Mouse (Mus musculus): Measurements from ENCODE around the gene Dnm3. TPM values are rescaled to one million over a fixed set of nuclear protein-coding genes. Genes with fewer than 3 reads are reported as not detected.
A peak's percentile ranks its signal among the peaks of the same experiment; 100 is the strongest.

Gene Dnm3
- polyA plus RNA-seq, 1 experiment from 2014 or later: 6.9 TPM

DNA sequence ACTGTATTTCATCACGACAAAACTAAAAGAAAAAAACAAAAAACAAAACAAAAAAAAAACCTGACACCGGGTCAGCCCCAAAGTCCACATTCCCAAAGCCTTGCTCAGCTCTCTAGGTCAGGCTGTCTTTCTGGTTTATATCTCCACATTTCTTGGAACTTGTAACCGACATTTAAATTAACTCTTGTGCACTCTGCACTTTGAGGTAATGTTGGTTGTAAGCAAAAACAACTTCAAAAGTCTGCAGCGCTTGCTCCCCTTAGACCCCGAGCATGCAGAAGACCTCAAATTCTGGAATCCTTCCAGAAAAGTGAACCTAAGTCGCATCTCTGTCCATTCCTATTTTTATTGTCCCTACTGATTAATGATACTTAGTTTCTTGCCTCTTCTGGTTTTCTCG is 297.4 kb downstream of the Dnm3 start:
- Histone ChIP-seq H3K4me2 (ENCODE audit: low read length) (no peak overlapping the region), H3K9me3 (ENCODE audit: control insufficient read depth, low read length) (no peaks in the 10 kb centered on the region), H3K27me3 (replicated peaks; ENCODE audit: control insufficient read depth, insufficient read depth, low read length) (no peaks in the 10 kb centered on the region), H3K4me1 (replicated peaks; ENCODE audit: control insufficient read depth, insufficient read depth, low read length) (peaks cover 28% of the 10 kb centered on the region), H3K36me3 (ENCODE audit: control insufficient read depth, insufficient read depth, low read length) (no peaks in the 10 kb centered on the region), H3K27ac (ENCODE audit: low read depth) (peak overlapping the region; percentile 59; the same call in 1 of the 2 replicates), H3K4me3 (ENCODE audit: low read depth, low read length) (no peak overlapping the region), H3K9ac (ENCODE audit: low read length) (no peak overlapping the region)
- peak; percentile 43; the same call in 1 of the 2 replicates for ATAC-seq (replicated peaks; ENCODE audit: low FRiP score, low TSS enrichment, low read depth)
- WGBS: 28% methylated on average over 7 of the region's 7 CpGs
- DNase-seq (ENCODE audit: low spot score): no peak

DNA sequence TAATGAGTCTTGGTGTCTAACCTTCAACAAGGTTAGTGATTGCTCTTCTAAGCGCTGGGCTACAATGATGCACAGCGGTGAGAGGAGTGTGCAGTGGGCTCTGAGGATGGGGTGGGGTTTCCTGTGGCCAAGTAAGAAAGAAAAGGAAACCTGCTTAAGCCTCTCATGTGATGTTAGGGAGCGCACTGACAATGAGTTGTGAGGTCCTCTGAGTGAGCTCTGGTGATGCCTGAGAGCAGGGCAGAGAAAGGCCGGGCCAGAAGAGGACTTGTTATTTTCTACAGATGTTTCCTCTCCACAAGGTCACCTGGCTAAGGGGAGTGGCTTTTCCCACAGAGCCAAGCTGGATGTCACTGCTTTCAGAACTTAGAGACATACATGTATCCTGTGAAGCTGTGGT is 298.4 kb downstream of the Dnm3 start:
- Histone ChIP-seq H3K9me3 (ENCODE audit: control insufficient read depth, low read length) (no peaks in the 10 kb centered on the region), H3K4me3 (ENCODE audit: low read depth, low read length) (no peak overlapping the region), H3K36me3 (ENCODE audit: control insufficient read depth, insufficient read depth, low read length) (no peaks in the 10 kb centered on the region), H3K27ac (ENCODE audit: low read depth) (peak overlapping the region; percentile 59; the same call in 1 of the 2 replicates), H3K9ac (ENCODE audit: low read length) (no peak overlapping the region), H3K4me2 (ENCODE audit: low read length) (no peak overlapping the region), H3K4me1 (replicated peaks; ENCODE audit: control insufficient read depth, insufficient read depth, low read length) (peaks cover 22% of the 10 kb centered on the region), H3K27me3 (replicated peaks; ENCODE audit: control insufficient read depth, insufficient read depth, low read length) (no peaks in the 10 kb centered on the region)
- WGBS: 79% methylated on average over 4 of the region's 4 CpGs
- ATAC-seq (replicated peaks; ENCODE audit: low FRiP score, low TSS enrichment, low read depth) (no peak), DNase-seq (ENCODE audit: low spot score) (no peak)

DNA sequence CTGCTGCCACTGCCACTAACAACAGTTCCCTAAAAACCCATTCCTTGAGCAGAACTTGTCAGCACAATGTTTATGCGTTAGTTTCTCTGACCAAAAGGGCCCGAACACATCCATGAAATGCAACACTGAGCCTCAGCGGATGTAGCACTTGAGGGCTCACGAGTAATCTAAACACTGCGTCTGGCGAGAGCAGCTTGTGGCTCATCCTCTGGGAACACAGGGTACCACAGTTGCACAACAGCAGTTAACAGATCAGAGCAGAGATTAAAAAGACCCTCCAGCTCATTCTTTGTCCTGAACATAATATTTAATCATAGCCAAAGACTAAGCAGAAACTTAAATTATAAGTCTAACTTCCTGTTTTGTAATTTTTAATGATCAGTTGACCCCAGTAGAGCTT is 305.0 kb downstream of the Dnm3 start:
- Histone ChIP-seq H3K4me3 (ENCODE audit: low read depth, low read length) (no peak overlapping the region), H3K27ac (ENCODE audit: low read depth) (peak overlapping the region; percentile 57; the same call in 1 of the 2 replicates), H3K9ac (ENCODE audit: low read length) (no peak overlapping the region), H3K9me3 (ENCODE audit: control insufficient read depth, low read length) (no peaks in the 10 kb centered on the region), H3K4me1 (replicated peaks; ENCODE audit: control insufficient read depth, insufficient read depth, low read length) (peaks cover 5% of the 10 kb centered on the region), H3K4me2 (ENCODE audit: low read length) (no peak overlapping the region), H3K36me3 (ENCODE audit: control insufficient read depth, insufficient read depth, low read length) (no peaks in the 10 kb centered on the region), H3K27me3 (replicated peaks; ENCODE audit: control insufficient read depth, insufficient read depth, low read length) (no peaks in the 10 kb centered on the region)
- no peak for DNase-seq (ENCODE audit: low spot score)
- 28% methylated on average over 6 of the region's 6 CpGs for WGBS
- ATAC-seq (replicated peaks; ENCODE audit: low FRiP score, low TSS enrichment, low read depth): no peak

DNA sequence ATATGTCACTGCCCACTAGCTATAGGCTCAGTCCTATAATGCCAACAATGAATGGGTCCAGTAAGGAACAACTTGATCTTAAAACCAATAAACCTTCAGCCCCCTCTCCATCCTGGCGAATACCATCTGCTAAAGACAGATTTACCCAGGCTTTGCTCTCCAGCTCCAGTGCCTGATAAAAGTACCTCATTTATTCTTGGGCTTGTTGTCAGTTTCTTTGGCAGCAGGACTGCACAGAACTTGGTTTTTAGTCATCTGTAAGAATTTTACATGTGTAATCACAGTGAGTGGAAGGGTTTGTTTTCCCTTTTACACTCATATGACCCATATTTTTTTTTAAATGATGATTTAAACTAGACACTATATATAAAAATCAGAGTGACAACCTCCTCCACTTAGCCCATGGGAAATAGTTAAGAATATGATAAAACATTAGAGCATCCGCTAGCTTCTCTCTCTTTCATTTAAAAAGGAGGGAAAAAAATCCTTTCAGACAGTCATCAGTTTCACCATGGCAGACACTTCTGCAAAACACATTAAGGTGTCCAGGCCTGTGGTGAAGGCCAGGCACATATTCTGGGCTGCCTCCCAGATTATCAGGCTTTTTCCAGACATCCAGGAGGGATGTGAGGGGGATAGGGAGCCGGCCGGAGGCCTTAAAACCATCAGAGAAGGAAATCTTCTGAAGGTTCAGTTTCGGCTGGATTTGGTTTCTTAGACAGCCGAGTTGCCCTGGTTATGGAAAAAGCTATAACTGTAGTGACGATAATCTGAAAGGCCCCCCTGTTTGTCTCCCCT is 313.9 kb downstream of the Dnm3 start:
- Histone ChIP-seq H3K4me2 (ENCODE audit: low read length) (no peak overlapping the region), H3K27ac (ENCODE audit: low read depth) (peak overlapping the region; percentile 48), H3K9me3 (ENCODE audit: control insufficient read depth, low read length) (no peaks in the 10 kb centered on the region), H3K4me3 (ENCODE audit: low read depth, low read length) (no peak overlapping the region), H3K36me3 (ENCODE audit: control insufficient read depth, insufficient read depth, low read length) (no peaks in the 10 kb centered on the region), H3K27me3 (replicated peaks; ENCODE audit: control insufficient read depth, insufficient read depth, low read length) (no peaks in the 10 kb centered on the region), H3K4me1 (replicated peaks; ENCODE audit: control insufficient read depth, insufficient read depth, low read length) (peaks cover 6% of the 10 kb centered on the region; the same call in 1 of the 2 replicates), H3K9ac (ENCODE audit: low read length) (no peak overlapping the region)
- DNase-seq (ENCODE audit: low spot score): no peak
- WGBS: 55% methylated on average over 7 of the region's 7 CpGs
- no peak for ATAC-seq (replicated peaks; ENCODE audit: low FRiP score, low TSS enrichment, low read depth)

DNA sequence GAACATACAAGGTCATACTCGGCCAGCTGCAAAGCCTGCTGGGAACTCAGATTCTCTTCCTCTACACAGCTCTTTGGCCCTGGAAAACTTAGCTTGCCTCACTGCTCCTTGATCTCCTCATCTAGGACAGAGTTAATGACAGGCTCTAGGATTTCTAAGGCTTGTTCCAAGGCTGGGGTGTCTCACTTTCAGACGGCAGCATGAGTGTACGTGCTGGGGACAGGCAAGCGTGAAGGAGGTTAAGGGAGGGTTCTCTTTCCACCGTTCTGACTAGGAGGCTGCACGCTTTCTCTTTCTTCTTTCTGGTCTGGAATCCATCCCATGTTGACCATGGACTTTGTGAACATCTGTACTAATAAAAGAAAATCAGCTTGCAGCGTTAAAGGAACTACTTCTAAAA is 315.2 kb downstream of the Dnm3 start:
- Histone ChIP-seq H3K4me3 (ENCODE audit: low read depth, low read length) (no peak overlapping the region), H3K4me1 (replicated peaks; ENCODE audit: control insufficient read depth, insufficient read depth, low read length) (peaks cover 6% of the 10 kb centered on the region; the same call in 1 of the 2 replicates), H3K9me3 (ENCODE audit: control insufficient read depth, low read length) (no peaks in the 10 kb centered on the region), H3K9ac (ENCODE audit: low read length) (no peak overlapping the region), H3K27ac (ENCODE audit: low read depth) (peak overlapping the region; percentile 33; the same call in 1 of the 2 replicates), H3K4me2 (ENCODE audit: low read length) (no peak overlapping the region), H3K27me3 (replicated peaks; ENCODE audit: control insufficient read depth, insufficient read depth, low read length) (no peaks in the 10 kb centered on the region), H3K36me3 (ENCODE audit: control insufficient read depth, insufficient read depth, low read length) (no peaks in the 10 kb centered on the region)
- DNase-seq (ENCODE audit: low spot score): no peak
- 77% methylated on average over 7 of the region's 7 CpGs for WGBS
- ATAC-seq (replicated peaks; ENCODE audit: low FRiP score, low TSS enrichment, low read depth): no peak

DNA sequence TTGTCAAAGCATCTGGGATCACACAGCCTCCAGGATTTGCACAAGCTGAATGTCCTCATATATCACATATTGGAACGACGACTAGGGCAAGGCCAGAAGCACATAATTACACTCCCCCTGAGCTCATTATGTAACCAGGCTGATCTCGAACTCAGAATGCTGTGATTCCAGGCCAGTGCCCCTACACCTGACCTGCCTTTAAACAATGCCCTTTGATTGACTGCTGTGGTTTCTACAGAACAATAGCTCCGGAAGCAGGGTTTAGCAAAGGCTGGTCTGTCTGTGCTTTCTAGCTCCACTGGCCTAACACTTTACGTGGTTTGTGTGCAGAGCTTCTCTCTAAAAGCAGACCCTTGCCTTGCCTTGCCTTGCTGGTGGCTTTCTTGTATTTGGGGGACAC is 315.6 kb downstream of the Dnm3 start:
- Histone ChIP-seq H3K4me2 (ENCODE audit: low read length) (no peak overlapping the region), H3K4me1 (replicated peaks; ENCODE audit: control insufficient read depth, insufficient read depth, low read length) (peaks cover 7% of the 10 kb centered on the region; the same call in 1 of the 2 replicates), H3K27me3 (replicated peaks; ENCODE audit: control insufficient read depth, insufficient read depth, low read length) (no peaks in the 10 kb centered on the region), H3K9ac (ENCODE audit: low read length) (no peak overlapping the region), H3K36me3 (ENCODE audit: control insufficient read depth, insufficient read depth, low read length) (no peaks in the 10 kb centered on the region), H3K4me3 (ENCODE audit: low read depth, low read length) (no peak overlapping the region), H3K9me3 (ENCODE audit: control insufficient read depth, low read length) (no peaks in the 10 kb centered on the region), H3K27ac (ENCODE audit: low read depth) (no peak overlapping the region)
- 64% methylated on average over 5 of the region's 5 CpGs for WGBS
- DNase-seq (ENCODE audit: low spot score) (no peak), ATAC-seq (replicated peaks; ENCODE audit: low FRiP score, low TSS enrichment, low read depth) (no peak)

DNA sequence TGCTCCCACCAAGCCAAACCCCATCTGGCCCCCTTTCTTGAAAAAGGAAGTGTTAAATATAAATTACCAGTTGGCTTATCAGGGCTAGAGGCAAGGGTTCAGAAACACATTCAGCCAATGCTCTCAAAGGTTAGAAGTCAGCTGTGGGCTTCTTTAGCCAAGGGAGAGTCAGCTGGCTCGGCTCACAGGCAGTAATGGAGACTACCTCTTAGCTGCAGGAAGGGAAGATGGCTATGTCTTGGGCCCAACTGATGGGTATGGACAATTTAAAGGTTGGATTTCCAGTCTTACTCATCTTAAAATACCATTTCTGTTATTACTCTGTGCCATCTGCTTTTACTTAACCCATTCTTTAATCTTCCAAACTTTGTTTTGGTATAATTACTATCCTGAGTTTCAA is 317.1 kb downstream of the Dnm3 start:
- H3K9me3 ChIP-seq (ENCODE audit: control insufficient read depth, low read length): no peaks in the 10 kb centered on the region
- no peak overlapping the region for H3K4me2 ChIP-seq (ENCODE audit: low read length)
- H3K27ac ChIP-seq (ENCODE audit: low read depth): no peak overlapping the region
- 68% methylated on average over 1 of the region's 1 CpGs for WGBS
- no peak overlapping the region for H3K9ac ChIP-seq (ENCODE audit: low read length)
- no peaks in the 10 kb centered on the region for H3K27me3 ChIP-seq (replicated peaks; ENCODE audit: control insufficient read depth, insufficient read depth, low read length)
- ATAC-seq (replicated peaks; ENCODE audit: low FRiP score, low TSS enrichment, low read depth) (no peak), DNase-seq (ENCODE audit: low spot score) (no peak)
- H3K4me3 ChIP-seq (ENCODE audit: low read depth, low read length): no peak overlapping the region
- peaks cover 11% of the 10 kb centered on the region; the same call in 1 of the 2 replicates for H3K4me1 ChIP-seq (replicated peaks; ENCODE audit: control insufficient read depth, insufficient read depth, low read length)
- no peaks in the 10 kb centered on the region for H3K36me3 ChIP-seq (ENCODE audit: control insufficient read depth, insufficient read depth, low read length)

DNA sequence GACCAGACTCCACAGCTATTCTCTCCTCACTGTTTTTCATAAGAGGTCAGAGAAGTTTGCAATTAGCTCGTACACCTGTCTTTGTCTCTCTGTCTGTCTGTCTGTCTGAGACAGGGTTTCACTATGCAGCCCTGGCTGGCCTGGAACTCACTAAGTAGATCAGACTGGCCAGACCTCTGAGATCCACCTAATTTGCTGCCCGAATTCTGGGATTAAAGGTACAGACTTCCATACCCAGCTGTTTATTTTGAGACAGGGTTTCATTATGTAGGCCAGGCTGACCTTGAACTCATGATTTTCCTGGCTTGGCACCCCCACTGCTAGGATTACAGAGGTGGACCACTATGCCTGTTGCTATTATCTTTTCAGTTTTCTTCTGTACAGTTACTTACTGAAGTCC is 319.3 kb downstream of the Dnm3 start:
- Histone ChIP-seq H3K27ac (ENCODE audit: low read depth) (no peak overlapping the region), H3K36me3 (ENCODE audit: control insufficient read depth, insufficient read depth, low read length) (no peaks in the 10 kb centered on the region), H3K4me3 (ENCODE audit: low read depth, low read length) (no peak overlapping the region), H3K4me2 (ENCODE audit: low read length) (no peak overlapping the region), H3K9ac (ENCODE audit: low read length) (no peak overlapping the region), H3K9me3 (ENCODE audit: control insufficient read depth, low read length) (no peaks in the 10 kb centered on the region), H3K4me1 (replicated peaks; ENCODE audit: control insufficient read depth, insufficient read depth, low read length) (0 out of 2 replicates have a peak, but pooled peaks cover 10% of the 10 kb centered on the region), H3K27me3 (replicated peaks; ENCODE audit: control insufficient read depth, insufficient read depth, low read length) (no peaks in the 10 kb centered on the region)
- 79% methylated on average over 2 of the region's 2 CpGs for WGBS
- DNase-seq (ENCODE audit: low spot score) (no peak), ATAC-seq (replicated peaks; ENCODE audit: low FRiP score, low TSS enrichment, low read depth) (no peak)

DNA sequence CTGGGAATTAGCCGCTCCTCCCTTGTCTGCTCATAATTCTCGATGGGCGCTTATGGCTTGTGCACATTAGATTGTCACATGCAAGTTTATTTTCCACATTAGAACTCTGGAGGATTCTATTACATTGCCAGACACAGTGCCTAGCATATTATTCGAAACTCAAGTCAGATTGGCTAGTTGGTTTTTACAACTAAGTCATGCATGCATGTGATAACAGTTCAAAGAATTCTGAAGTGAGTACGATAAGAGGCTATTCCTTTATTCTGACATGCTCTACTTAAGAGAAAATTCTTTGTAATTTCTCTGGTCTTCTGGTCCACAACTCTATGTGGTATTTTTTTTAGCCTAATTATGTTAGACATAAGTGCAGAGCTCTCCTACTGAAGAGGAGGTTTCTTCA is 320.2 kb downstream of the Dnm3 start:
- Histone ChIP-seq H3K4me1 (replicated peaks; ENCODE audit: control insufficient read depth, insufficient read depth, low read length) (0 out of 2 replicates have a peak, but pooled peaks cover 4% of the 10 kb centered on the region), H3K9ac (ENCODE audit: low read length) (no peak overlapping the region), H3K27ac (ENCODE audit: low read depth) (no peak overlapping the region), H3K9me3 (ENCODE audit: control insufficient read depth, low read length) (no peaks in the 10 kb centered on the region), H3K36me3 (ENCODE audit: control insufficient read depth, insufficient read depth, low read length) (no peaks in the 10 kb centered on the region), H3K4me2 (ENCODE audit: low read length) (no peak overlapping the region), H3K4me3 (ENCODE audit: low read depth, low read length) (no peak overlapping the region), H3K27me3 (replicated peaks; ENCODE audit: control insufficient read depth, insufficient read depth, low read length) (no peaks in the 10 kb centered on the region)
- WGBS: 88% methylated on average over 5 of the region's 5 CpGs
- no peak for ATAC-seq (replicated peaks; ENCODE audit: low FRiP score, low TSS enrichment, low read depth)
- DNase-seq (ENCODE audit: low spot score): no peak
